Mouse (Mus musculus): ENCODE data around the gene Ear2. TPM values are rescaled to one million over a fixed set of nuclear protein-coding genes. Genes with fewer than 3 reads are reported as not detected.
A peak's percentile ranks its signal among the peaks of the same experiment; 100 is the strongest.
"Not testable (repeated sequence)": the region's sequence is repeated elsewhere in the genome, so short reads cannot be mapped to it uniquely, and the experiment has no call there.

Gene Ear2
- polyA plus RNA-seq (2012; rRNA removed) = 0.12 and 0.14 TPM in 2 replicates

DNA sequence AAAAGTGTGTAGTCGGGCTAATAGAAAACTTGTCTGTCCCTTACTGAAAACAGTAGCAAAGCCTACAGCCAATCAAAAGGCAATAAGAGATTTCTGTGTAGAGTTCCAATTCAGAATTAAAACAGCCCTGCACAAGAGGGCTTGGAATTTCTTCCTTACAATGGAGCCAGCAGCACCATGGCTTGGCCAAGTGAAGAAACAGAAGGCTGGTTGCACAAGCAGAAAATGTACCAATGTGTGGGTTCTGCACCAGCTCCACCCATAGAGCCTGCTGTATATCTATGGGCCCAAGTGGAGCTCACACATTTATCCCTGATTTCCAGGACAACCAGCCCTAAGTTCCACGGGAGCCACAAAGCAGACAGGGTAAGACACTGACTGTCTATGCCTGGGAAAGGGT is at the start of gene Ear2:
TSS of gene Ear2 (plus strand) at position 301 of the 400 bp plus-strand sequence.
- DNase-seq (ENCODE audit: low read depth) = not testable (repeated sequence)

DNA sequence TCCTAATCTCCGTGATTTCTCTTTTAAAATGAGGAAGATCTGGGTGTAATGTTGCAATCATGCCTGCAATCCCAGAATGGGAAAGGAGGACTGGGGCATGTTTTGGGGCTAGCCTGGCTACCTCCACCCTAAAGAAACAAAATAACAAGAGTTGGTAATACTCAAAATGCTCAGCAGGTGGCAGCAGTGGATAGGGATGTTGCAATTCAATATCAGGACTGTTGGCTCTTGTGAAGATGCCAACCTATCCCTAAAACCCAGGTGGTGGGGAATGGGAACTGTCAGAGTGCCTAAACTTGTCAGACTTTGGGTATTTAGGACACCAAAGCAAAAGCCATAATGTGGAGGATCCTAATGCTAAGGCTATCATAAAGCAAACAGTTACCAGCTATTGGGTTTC is 34.6 kb upstream of the Ear2 start:
- DNase-seq (ENCODE audit: low read depth) = peak; percentile 23
- peak; percentile 18; the same call in 1 of the 2 replicates for TF ChIP-seq CTCF (IDR thresholded peaks at IDR 0.05; ENCODE audit: borderline replicate concordance, extremely low read depth, insufficient read depth, insufficient read length)

DNA sequence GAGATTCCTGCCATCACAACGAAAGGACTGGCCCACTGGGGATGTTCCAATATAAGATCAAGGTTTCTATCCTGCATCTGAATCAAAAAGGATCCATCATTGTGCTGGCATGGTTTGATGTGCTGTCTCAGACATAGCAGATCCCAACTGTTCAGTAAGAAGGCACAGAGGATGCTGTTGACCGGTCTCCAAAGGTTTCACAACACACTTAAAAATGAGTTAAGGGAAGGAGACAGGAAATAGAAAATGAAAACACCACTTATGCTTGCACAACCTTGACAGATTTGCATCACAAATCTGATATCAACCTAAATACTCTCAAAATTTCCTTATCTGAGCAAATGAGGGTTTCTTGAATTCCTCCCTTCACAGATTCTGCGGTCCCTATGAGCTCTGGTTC is 31.9 kb upstream of the Ear2 start:
- DNase-seq (ENCODE audit: low read depth) = not testable (repeated sequence)

DNA sequence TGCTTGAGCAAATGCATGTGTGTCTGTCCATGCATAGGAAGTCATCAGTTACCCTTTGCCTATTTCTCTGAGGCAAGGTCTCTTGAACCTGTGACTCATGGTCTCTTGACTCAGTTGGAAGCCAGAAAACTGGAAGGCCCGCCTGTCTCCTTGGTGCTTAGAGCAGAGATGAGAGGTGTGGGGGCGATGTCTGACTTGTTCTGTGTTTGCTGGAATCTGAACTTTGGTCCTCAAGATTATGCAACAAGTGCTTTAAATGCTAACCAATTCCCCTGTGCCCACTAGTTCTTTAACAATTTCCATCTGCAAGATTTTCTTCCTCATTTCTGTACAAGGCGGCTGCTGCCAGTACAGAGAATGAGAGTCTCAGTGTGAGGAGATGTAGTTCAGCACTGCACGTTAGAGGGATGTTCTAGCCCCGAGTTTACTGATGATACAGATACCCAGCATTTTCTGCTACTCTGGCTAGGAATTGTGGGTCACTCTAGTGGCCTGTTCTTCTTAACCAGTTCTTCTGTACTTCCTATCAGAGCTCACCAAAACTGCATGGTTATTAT is 24.6 kb upstream of the Ear2 start:
- DNase-seq (ENCODE audit: low read depth) = not testable (repeated sequence)

DNA sequence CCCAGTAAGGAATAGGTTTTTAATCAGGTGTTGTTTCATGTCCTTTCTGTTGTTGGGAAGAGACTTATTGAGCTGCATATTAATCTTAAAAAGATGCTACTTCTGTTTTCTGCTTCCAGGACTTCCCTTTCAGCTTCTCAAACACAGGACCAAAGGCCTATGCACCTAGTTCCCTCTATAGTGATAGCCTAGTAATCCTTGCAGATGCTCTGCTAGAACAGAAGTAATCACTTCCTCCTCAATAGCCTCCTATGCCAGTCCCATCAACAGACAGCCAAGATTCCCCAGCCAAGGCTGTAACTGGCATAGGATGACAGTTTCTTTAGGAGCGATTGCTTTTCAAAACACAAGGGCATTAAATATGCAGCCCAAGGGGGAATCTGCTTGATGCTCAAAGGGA is 15.9 kb upstream of the Ear2 start:
- DNase-seq (ENCODE audit: low read depth) = not testable (repeated sequence)

DNA sequence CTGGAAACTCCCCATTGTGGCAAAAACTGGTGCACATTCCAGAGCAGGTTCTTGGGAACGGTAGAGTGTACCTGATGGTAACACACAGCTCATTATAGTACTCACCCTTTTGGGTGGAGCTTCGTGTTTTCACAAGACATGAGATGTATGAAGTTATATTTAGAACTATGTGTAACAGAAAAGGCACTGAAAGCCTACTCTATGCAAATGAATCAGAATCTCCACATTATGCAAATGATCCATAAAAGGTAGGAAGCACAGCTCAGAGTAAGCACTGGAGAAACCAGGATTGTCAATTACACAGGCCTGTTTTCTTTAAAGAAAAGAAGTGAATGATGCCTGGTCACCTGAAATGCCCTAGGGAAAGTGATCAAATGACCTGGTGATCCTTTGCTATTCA is 14.9 kb upstream of the Ear2 start:
- not testable (repeated sequence) for DNase-seq (ENCODE audit: low read depth)

DNA sequence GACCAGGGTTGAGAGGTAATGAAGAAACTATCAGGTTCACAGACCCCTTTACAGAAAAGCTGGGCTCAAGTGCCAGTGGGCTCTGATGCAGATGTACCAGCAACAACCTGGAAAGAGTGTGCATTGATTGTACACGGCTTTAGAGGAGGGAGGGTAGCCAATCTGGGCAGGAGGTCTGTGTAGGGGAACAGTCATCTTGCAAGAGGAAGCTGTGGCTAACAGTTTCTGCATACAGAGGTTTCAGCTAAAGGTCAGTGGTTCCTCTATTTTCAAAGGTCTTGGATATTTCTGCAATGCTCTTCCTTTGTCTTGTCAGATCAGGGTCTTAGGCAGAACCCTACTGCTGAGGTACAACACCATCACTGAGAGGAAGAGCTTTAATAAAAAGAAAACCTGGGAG is 10.9 kb upstream of the Ear2 start:
- DNase-seq (ENCODE audit: low read depth) = not testable (repeated sequence)

DNA sequence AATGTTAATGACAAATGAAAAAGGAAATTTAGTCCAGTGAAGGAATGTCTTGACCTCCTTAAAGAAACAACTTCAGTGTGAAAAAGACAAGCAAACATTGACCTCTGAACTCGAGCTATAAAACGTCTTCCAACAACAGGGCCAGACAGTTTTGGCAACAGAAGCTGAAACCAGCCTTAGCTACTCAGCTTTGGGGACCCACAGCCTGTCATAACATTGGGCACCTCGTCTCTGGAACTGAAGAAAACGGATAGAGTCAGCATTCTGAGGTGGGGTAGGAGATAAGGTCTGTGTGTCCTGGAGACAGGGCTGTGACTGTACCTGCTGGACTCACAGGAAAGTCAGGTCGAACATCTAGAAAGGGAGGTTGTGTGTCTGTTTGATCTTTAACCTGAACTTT is 8.0 kb upstream of the Ear2 start:
- not testable (repeated sequence) for DNase-seq (ENCODE audit: low read depth)

DNA sequence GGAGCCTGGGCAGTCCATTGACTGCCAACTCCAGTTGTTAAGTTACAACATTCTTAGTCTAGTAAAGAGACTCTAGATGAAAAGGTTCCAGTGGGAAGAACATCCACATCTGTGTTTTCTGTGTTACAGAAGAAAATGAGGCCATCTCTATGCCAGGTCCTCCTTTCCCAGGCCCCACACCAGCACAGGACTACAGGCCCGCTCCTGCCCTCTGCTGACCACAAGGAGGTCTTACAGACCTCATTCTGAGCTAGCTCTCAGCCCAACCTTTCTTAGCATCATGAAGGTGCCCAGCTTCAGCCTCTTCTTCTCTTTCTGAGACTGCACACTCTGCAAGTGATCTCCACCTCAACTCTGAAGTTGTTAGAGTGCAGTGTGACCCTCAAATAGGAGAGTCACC is 2.4 kb upstream of the Ear2 start:
- DNase-seq (ENCODE audit: low read depth) = not testable (repeated sequence)

DNA sequence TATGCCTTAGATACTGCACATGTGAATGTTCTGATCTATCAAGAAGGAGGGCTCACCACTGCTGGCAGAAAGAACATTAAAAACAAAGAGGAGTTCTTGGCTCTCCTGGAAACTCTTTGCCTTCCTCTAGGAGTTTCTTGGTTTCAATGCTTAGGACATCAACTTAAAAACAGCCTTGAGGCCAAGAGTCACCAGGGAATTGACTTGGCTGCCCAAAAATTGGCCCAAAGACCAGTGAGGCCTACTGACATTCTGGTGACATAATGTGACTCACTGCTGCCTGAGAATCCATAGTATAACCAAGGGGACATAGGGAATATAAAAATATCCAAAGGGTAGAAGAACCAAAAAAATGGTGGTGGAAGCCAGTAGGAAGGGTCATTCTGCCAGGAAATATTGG is 8.5 kb downstream of the Ear2 start:
- no peak for DNase-seq (ENCODE audit: low read depth)
- TF ChIP-seq POLR2A (IDR thresholded peaks at IDR 0.05; ENCODE audit: borderline replicate concordance, extremely low read depth, insufficient read depth, insufficient read length, poor library complexity, severe bottlenecking) = no peak
- no peak for TF ChIP-seq CTCF (IDR thresholded peaks at IDR 0.05; ENCODE audit: borderline replicate concordance, extremely low read depth, insufficient read depth, insufficient read length)

DNA sequence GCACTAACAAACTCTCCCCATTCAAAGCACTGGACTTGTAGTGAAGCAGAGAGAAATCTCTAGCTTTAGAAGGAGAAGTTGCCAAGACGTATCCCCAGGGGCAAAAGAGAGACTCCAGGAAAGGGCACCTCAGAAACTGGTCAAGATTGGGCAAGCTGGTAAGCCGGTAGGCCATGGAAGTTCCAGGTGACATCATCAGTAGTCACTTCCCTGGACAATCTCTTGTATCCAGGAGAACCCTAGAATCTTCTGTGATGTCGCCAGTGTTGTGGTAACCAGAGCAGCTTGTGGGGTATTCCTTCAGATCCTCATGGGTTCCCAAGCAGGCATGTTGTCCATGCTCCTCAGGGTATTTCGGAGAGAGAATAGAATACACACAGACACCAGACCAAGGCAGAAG is 21.1 kb downstream of the Ear2 start, which contains the start of gene Gm3327:
TSS of gene Gm3327 (plus strand) at position 301 of the 400 bp plus-strand sequence.
- DNase-seq (ENCODE audit: low read depth) = not testable (repeated sequence)

Other genes with a start within 250 kb of the Ear2 start
- gene Ear1, start 227.1 kb upstream of the Ear2 start, polyA plus RNA-seq (2012; rRNA removed) = 0.18 and 0.21 TPM in 2 replicates
- gene Ear10, start 179.1 kb upstream of the Ear2 start, polyA plus RNA-seq (2012; rRNA removed) = not detected in 2 replicates
- gene Gm8113, start 177.3 kb upstream of the Ear2 start, polyA plus RNA-seq (2012; rRNA removed) = 6.4 and 9.7 TPM in 2 replicates
- not detected in 2 replicates for gene Ang5, start 145.6 kb upstream of the Ear2 start, polyA plus RNA-seq (2012; rRNA removed)
- not detected in 2 replicates for gene Ang6, start 100.4 kb upstream of the Ear2 start, polyA plus RNA-seq (2012; rRNA removed)
- gene Gm3327, start 21.2 kb downstream of the Ear2 start, polyA plus RNA-seq (2012; rRNA removed) = not detected in 2 replicates
- gene Gm8212, start 95.0 kb downstream of the Ear2 start, polyA plus RNA-seq (2012; rRNA removed) = not detected in 2 replicates
- not detected in 2 replicates for gene 4930503E14Rik, start 110.6 kb downstream of the Ear2 start, polyA plus RNA-seq (2012; rRNA removed)
- not detected in 2 replicates for gene Gm8220, start 182.9 kb downstream of the Ear2 start, polyA plus RNA-seq (2012; rRNA removed)
- not detected in 2 replicates for gene Gm5930, start 235.9 kb downstream of the Ear2 start, polyA plus RNA-seq (2012; rRNA removed)